Comparison of ENCODE assay signal across 16 mouse cellular contexts in the genomic region with DNA sequence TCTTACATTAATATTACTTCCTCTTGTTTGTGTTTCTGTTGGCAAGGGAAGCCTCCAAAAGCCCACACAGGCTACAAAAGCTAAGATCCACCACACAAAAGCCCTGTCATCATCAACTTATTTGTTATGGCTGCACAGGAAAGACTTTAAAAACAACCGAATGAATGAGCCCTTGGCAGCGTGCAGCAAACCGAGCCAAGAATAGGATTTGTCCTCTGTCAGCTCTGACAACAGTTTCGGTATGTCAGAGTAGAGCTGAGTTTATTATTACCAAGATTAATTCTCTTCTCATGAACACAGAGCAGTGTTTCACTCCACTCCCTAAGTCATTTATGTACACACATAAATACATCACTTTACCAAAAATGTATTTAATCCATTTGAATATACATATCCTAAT.
DNase-seq lines count a peak whose midpoint lies in the region; ATAC-seq and TF ChIP-seq lines count a peak whose summit lies in the region.
"Had no signal": no experiment of that assay in that cellular context is flagged by ENCODE, and none has a peak within 500 bp of the region (broad histone marks: within the 10 kb centered on the region; RNA-seq: fewer than 3 reads in every experiment).

No protein-coding gene starts in this region.

- DNase-seq in heart, postnatal 25 days (ENCODE audit: low spot score) = no peak
- peak; percentile 78 for DNase-seq in kidney, postnatal 0 days (ENCODE audit: low spot score)
- DNase-seq in kidney, postnatal 14 days = no peak
- DNase-seq in brain, adult 2 months (ENCODE audit: low read depth, low spot score) = peak; percentile 8
- DNase-seq in embryonic facial prominence, embryonic 14.5 days (ENCODE audit: low spot score) = peak; percentile 71
- no peak for DNase-seq in ovary, postnatal 10 days (ENCODE audit: low spot score)
- DNase-seq: adrenal gland, adult 8-10 months; cerebellum, adult 2 months; gastrocnemius, postnatal 10 days; left cerebral cortex, postnatal 4 days; lung, postnatal 14 days; thymus, adult 18-20 months had no signal

- H3K4me3 ChIP-seq in heart, embryonic 16.5 days (ENCODE audit: low read length) = no peak overlapping the region
- H3K4me3 ChIP-seq in kidney, postnatal 0 days (replicated peaks; ENCODE audit: low read depth, low read length) = no peak overlapping the region
- H3K4me3 ChIP-seq in embryonic facial prominence, embryonic 14.5 days (ENCODE audit: low read depth, low read length) = no peak overlapping the region

- H3K4me1 ChIP-seq in heart, embryonic 16.5 days (ENCODE audit: control insufficient read depth, insufficient read depth, low read length) = peaks cover 10% of the 10 kb centered on the region; the same call in 1 of the 2 replicates
- no peaks in the 10 kb centered on the region for H3K4me1 ChIP-seq in kidney, postnatal 0 days (replicated peaks; ENCODE audit: insufficient read depth, low read length)
- H3K4me1 ChIP-seq in embryonic facial prominence, embryonic 14.5 days (ENCODE audit: control insufficient read depth, insufficient read depth, low read length) = no peaks in the 10 kb centered on the region

- TF ChIP-seq CTCF in kidney, postnatal 0 days (IDR thresholded peaks at IDR 0.05; ENCODE audit: low read depth) = no peak

- no peak overlapping the region for H3K9ac ChIP-seq in heart, embryonic 16.5 days (ENCODE audit: low read length)
- no peak overlapping the region for H3K9ac ChIP-seq in kidney, postnatal 0 days (ENCODE audit: low read depth, low read length)
- no peak overlapping the region for H3K9ac ChIP-seq in embryonic facial prominence, embryonic 14.5 days (ENCODE audit: low read depth, low read length)

- peak overlapping the region; percentile 34 for H3K4me2 ChIP-seq in heart, embryonic 16.5 days (ENCODE audit: low read depth, low read length)
- H3K4me2 ChIP-seq in kidney, postnatal 0 days (ENCODE audit: low read length) = no peak overlapping the region
- no peak overlapping the region for H3K4me2 ChIP-seq in embryonic facial prominence, embryonic 14.5 days (ENCODE audit: low read depth, low read length)
- H3K4me2 ChIP-seq: liver, embryonic 11.5 days had no signal

- 19% methylated on average over 4 of the region's 4 CpGs for WGBS in heart, embryonic 16.5 days
- WGBS in kidney, postnatal 0 days = 23% methylated on average over 4 of the region's 4 CpGs
- WGBS in embryonic facial prominence, embryonic 14.5 days = 48% methylated on average over 4 of the region's 4 CpGs

- intact Hi-C loops in heart, postnatal 25 days (cut with DNase I) = no loop called here

- H3K27ac ChIP-seq in heart, embryonic 16.5 days (ENCODE audit: low read length) = peak overlapping the region; percentile 81
- H3K27ac ChIP-seq in kidney, postnatal 0 days = no peak overlapping the region
- H3K27ac ChIP-seq in embryonic facial prominence, embryonic 14.5 days (replicated peaks; ENCODE audit: low read depth, low read length) = no peak overlapping the region

- no peaks in the 10 kb centered on the region for H3K36me3 ChIP-seq in heart, embryonic 16.5 days (ENCODE audit: control insufficient read depth, insufficient read depth)
- H3K36me3 ChIP-seq in kidney, postnatal 0 days (ENCODE audit: insufficient read depth, low read length) = no peaks in the 10 kb centered on the region
- no peaks in the 10 kb centered on the region for H3K36me3 ChIP-seq in embryonic facial prominence, embryonic 14.5 days (ENCODE audit: control insufficient read depth, insufficient read depth, low read length)

- H3K27me3 ChIP-seq in heart, embryonic 16.5 days (ENCODE audit: control insufficient read depth, insufficient read depth, low read length) = no peaks in the 10 kb centered on the region
- no peaks in the 10 kb centered on the region for H3K27me3 ChIP-seq in kidney, postnatal 0 days (ENCODE audit: insufficient read depth, low read length)
- H3K27me3 ChIP-seq in embryonic facial prominence, embryonic 14.5 days (replicated peaks; ENCODE audit: control insufficient read depth, insufficient read depth, low read length) = no peaks in the 10 kb centered on the region

- ATAC-seq in heart, embryonic 16.5 days (replicated peaks; ENCODE audit: extremely low read depth, insufficient read depth, low FRiP score) = peak; percentile 49; the same call in 1 of the 2 replicates
- ATAC-seq in kidney, postnatal 0 days (replicated peaks; ENCODE audit: low FRiP score, low read depth) = no peak
- peak; percentile 79 for ATAC-seq in embryonic facial prominence, embryonic 14.5 days (ENCODE audit: low read depth)
- ATAC-seq: CD4-positive, CD25-positive, alpha-beta regulatory T cell, adult 4 months; hindbrain, embryonic 16.5 days had no signal

- H3K9me3 ChIP-seq in heart, embryonic 16.5 days (replicated peaks; ENCODE audit: control insufficient read depth, low read length) = no peaks in the 10 kb centered on the region
- H3K9me3 ChIP-seq in kidney, postnatal 0 days (replicated peaks; ENCODE audit: low read length) = no peaks in the 10 kb centered on the region
- no peaks in the 10 kb centered on the region for H3K9me3 ChIP-seq in embryonic facial prominence, embryonic 14.5 days (ENCODE audit: control insufficient read depth, low read length)

Comparison
In these comparisons a context has a peak if more than half of its experiments do, and no peak if none do; other contexts are left out.
1. DNase-seq: peak in kidney, postnatal 0 days (single experiment), brain, adult 2 months (single experiment) and embryonic facial prominence, embryonic 14.5 days (single experiment); none in heart, postnatal 25 days (single experiment), kidney, postnatal 14 days (single experiment) and ovary, postnatal 10 days (single experiment).